Mouse (Mus musculus): Measurements from ENCODE around the gene Rab4a. TPM values are rescaled to one million over a fixed set of nuclear protein-coding genes. Genes with fewer than 3 reads are reported as not detected.

The Rab4a gene
- not detected in 2 replicates for total RNA-seq (2017)

- ATAC-seq (ENCODE audit: extremely low read depth, insufficient number of reproducible peaks, low FRiP score, poor library complexity, severe bottlenecking), result no peak
These were observed at the start of gene Rab4a for GRCm38 (mm10) chr8:123805718-123806373. Gene Rab4a, plus strand, starts transcription at chr8:123805985.

DNA sequence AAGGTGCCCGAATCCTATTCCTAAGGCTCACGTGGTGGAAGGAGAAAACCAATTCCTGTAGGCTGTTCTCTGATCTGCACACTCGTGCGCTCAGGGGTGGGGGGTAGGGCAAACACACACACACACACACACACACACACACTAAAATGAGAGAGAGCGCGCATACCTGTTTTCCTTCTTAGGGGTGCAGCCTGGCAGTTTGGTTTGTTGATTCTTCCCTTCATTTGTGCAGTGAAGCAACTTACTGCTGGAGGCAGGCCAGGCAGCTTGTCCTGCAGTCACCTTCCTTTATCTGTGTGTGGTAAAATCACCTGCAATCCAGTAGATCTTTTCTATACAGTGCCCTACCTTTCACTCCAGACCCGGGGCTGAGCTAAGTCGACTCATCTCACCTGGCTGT, 48.9 kb upstream of the Rab4a start:
- ATAC-seq (ENCODE audit: extremely low read depth, insufficient number of reproducible peaks, low FRiP score, poor library complexity, severe bottlenecking), result no peak

DNA sequence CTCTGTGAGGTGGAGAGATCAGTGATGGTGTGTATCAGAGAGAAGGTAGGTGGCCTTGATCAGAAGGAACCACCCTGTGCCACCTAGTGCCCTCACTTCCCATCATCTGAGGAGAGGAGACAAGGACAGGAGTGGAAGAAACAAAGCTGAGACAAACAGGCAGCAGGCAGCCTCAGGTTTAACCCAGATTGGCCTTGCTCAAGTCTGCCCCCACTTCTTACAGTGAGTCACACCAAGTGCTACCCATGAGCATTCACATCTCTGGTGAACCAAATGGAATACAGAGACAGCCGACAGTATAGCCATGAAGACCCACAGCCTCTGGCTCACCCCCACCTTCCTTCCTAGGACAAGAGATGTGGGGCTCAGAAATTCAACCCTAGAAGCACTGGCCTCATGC, 46.9 kb upstream of the Rab4a start:
- ATAC-seq (ENCODE audit: extremely low read depth, insufficient number of reproducible peaks, low FRiP score, poor library complexity, severe bottlenecking), result no peak

DNA sequence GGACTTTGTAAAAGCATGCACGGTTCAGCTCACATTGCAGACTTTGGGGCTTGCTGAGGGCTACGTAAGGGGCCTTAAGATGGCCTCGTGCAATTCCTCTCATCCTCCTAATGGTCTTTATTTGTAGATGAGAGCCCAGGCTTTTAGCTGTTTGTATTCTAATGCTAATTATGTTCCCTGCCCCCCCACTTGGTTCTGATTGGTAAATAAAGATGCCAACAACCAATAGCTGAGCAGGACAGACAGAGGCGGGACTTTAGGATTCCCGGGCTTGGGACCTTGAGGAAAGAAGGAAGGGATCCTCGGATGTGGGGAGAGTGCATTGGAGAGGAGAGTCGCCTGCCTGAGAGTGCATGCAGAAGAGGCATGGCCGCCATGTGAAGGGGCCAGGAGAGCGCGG, 45.9 kb upstream of the Rab4a start:
- ATAC-seq (ENCODE audit: extremely low read depth, insufficient number of reproducible peaks, low FRiP score, poor library complexity, severe bottlenecking), result no peak

DNA sequence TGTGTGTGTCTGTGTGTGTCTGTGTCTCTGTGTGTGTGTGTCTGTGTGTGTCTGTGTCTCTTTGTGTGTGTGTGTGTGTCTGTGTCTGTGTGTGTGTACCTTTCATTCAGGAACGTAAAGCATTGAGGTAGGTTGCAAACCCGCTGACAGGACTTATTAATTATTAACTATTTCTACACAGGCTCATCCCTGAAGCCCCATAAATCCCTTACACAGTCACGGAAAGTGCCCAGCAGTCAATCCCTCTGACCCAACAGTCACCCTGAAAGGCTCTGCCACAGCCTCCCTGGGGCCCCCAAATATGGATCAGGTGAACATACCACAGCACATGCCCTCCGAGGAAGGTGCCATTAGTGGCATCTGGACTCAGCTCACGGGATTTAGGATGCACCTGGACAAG, 45.2 kb upstream of the Rab4a start:
- no peak for ATAC-seq (ENCODE audit: extremely low read depth, insufficient number of reproducible peaks, low FRiP score, poor library complexity, severe bottlenecking)

- no peak for ATAC-seq (ENCODE audit: extremely low read depth, insufficient number of reproducible peaks, low FRiP score, poor library complexity, severe bottlenecking)
These were observed 44.4 kb upstream of the Rab4a start for GRCm38 (mm10) chr8:123761266-123761882.

GRCm38 (mm10) chr8:123761883-123762270, 43.9 kb upstream of the Rab4a start:
- no peak for ATAC-seq (ENCODE audit: extremely low read depth, insufficient number of reproducible peaks, low FRiP score, poor library complexity, severe bottlenecking)

DNA sequence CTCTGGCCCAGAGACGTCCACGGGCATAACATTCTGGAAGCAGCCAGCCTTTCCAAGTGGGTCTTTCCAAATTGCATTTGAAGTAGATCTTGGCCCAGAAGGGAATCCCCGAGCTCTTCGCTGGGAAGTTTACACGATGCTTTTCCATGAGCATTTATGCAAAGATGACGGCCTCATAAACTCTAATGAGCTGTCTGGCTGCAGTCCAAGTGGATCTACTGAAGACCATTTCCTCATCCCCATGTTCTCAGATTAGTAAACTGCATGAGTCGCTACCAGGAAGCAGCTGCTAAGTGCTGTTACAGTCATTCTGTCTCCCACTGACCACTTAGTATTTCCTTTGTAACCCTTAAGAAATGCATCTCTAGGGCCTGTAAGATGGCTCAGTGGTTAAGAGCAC, 42.4 kb upstream of the Rab4a start:
- no peak for ATAC-seq (ENCODE audit: extremely low read depth, insufficient number of reproducible peaks, low FRiP score, poor library complexity, severe bottlenecking)

DNA sequence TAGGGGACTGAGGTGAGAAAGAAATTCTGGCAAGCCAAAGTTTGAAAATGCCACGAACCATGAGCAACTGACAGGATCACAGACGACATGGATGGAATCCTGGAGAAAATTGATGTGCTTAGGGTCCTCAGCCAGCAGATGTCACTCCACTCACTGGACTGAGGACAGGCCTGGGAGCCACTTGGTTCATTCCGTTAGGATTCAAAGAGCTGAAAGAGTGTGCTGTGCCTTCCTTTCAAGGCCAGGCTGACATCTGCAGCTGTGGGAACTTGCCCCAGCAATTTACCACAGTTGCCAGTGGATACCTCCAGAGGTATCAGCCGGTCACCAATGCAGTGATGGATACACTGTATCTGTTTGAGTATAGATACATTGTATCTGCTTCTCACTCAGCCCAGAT, 41.1 kb upstream of the Rab4a start:
- no peak for ATAC-seq (ENCODE audit: extremely low read depth, insufficient number of reproducible peaks, low FRiP score, poor library complexity, severe bottlenecking)

DNA sequence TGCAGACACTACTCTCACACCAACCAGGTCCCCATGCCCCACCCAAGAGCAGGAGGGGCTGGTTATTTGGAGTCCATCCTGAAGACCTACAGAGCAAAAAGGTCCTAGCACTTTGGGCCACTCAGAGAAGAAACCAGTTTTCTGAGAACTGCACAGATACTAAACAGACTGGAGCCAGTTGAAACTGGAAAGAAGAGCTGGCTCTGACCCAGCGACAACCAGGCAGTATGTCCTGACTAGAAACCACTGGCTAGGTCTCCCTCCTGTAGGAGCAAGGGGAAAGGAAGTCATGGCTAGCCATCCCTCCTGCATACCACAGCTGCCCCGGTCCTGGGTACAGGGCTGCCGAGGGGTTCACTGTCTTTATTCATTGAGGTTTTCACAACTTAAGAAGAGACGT, 39.3 kb upstream of the Rab4a start:
- no peak for ATAC-seq (ENCODE audit: extremely low read depth, insufficient number of reproducible peaks, low FRiP score, poor library complexity, severe bottlenecking)

DNA sequence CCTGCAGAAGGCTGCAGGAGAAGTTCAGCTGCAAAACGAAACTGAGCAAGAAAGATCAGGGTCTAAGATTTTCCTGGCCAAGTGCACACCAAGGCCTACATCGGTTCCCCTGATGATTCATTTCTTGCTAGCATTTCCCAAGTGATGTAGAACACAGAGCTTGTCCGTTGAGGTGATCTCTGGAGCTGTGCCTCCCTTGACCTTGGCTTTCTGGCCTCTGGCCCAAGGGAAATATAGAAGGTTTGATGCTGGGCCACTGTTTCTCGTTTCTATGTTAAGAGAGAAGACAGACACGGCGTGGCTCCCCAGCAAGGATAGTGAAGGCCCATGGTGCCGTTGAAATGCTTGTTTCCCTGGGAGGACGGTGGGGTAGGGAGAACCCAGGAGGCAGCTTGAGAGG, 37.9 kb upstream of the Rab4a start:
- ATAC-seq (ENCODE audit: extremely low read depth, insufficient number of reproducible peaks, low FRiP score, poor library complexity, severe bottlenecking), result no peak

- ATAC-seq (ENCODE audit: extremely low read depth, insufficient number of reproducible peaks, low FRiP score, poor library complexity, severe bottlenecking), result no peak
These were observed 37.1 kb upstream of the Rab4a start for GRCm38 (mm10) chr8:123768492-123769356.

- no peak for ATAC-seq (ENCODE audit: extremely low read depth, insufficient number of reproducible peaks, low FRiP score, poor library complexity, severe bottlenecking)
These were observed 32.3 kb upstream of the Rab4a start for GRCm38 (mm10) chr8:123773468-123773867.

GRCm38 (mm10) chr8:123774491-123774890, 31.3 kb upstream of the Rab4a start:
- ATAC-seq (ENCODE audit: extremely low read depth, insufficient number of reproducible peaks, low FRiP score, poor library complexity, severe bottlenecking), result no peak

GRCm38 (mm10) chr8:123777319-123777718, 28.5 kb upstream of the Rab4a start:
- no peak for ATAC-seq (ENCODE audit: extremely low read depth, insufficient number of reproducible peaks, low FRiP score, poor library complexity, severe bottlenecking)

DNA sequence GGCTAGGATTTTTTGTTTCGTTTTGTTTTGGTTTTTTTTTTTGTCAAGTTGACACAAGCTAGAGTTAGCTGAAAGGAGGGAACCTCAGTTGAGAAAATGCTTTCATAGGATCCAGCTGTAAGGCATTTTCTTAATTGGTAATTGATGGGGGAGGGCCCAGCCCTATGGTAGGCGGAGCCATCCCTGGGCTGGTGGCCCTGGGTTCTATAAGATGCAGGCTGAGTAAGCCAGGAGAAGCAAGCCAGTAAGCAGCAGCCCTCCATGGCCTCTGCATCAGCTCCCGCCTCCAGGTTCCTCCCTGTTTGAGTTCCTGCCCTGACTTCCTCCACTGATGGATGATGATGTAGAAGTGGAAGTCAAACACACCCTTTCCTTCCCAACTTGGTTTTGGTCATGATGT, 25.3 kb upstream of the Rab4a start:
- ATAC-seq (ENCODE audit: extremely low read depth, insufficient number of reproducible peaks, low FRiP score, poor library complexity, severe bottlenecking), result no peak

DNA sequence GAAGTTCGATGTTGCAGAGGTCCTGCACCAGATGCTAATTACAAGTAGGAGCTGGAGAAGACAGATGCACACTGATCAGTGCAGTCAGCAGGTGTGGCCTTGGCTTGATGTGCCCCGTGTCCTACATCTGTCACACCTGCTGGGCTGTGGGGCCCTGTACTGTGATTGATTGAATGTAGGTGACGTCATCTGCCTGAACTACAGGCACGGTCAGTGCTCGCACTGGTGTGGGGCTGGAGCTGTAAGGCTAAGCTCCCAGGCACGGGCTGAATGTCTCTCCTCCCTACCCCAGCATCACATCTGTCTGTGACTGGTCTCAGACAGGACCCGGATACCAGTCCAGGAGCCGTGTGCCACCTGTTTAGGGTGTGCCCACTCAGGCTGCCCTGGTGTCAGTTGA, 24.5 kb upstream of the Rab4a start:
- ATAC-seq (ENCODE audit: extremely low read depth, insufficient number of reproducible peaks, low FRiP score, poor library complexity, severe bottlenecking), result no peak

DNA sequence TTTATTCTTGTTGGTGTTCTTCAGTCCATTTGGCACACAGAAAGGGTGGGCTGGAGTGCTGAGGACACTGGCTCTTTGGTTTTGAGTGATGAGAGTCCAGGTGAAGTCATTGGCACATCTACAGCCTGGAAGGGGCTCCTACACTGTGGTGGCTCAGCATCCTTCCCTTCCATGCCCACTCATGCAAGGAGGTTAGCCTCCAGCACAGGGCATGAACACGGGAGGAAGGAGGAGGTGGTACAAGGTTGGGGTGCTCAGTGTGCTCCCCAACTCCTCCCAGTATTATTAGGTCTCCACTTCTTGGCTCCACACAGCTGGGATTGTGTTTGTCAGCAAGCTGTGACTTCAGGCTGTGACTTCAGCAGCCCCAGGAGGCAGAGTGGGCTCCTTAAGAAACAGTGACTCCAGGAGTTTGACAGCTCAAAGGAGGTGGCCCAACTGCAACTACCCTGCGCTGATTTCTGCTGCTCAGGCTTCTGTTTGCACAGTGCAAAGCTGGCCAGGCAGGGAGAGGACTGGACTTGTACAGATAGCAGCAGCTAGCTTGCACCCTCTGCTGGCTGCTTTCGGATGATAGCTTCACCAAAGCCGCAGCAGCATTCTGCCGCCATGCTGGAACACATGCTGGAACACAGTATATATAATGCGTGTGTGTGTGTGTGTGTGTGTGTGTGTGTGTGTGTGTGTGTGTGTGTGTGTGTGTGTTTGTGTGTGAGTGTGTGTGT, 22.1 kb upstream of the Rab4a start:
- no peak for ATAC-seq (ENCODE audit: extremely low read depth, insufficient number of reproducible peaks, low FRiP score, poor library complexity, severe bottlenecking)

DNA sequence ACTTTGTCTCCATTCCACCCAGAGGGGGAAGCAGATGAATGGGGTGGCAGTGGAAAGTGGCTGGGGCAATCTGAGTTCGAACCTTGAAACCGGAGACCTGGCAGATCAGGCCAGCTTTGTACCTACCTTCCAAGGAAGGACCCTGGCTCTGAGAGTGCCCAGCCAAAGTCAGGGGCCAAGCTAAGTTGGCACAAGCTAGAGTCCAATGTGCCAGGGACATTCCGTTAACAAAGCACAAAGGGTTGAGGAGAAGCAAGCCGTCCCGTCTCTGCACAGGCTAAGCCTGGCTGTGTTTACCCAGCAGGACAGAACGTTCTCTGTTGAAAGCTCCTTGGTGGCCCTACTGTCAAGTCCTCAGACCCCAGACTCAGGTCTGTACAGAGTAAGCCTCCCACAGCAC, 19.6 kb upstream of the Rab4a start:
- no peak for ATAC-seq (ENCODE audit: extremely low read depth, insufficient number of reproducible peaks, low FRiP score, poor library complexity, severe bottlenecking)

GRCm38 (mm10) chr8:123786644-123787043, 19.1 kb upstream of the Rab4a start:
- ATAC-seq (ENCODE audit: extremely low read depth, insufficient number of reproducible peaks, low FRiP score, poor library complexity, severe bottlenecking), result no peak
